Comparison of ENCODE assay signal across 10 mouse cellular contexts in genomic region chr3:52140162-52140561, GRCm38 (mm10). TPM values are rescaled to one million over a fixed set of nuclear protein-coding genes. Genes with fewer than 3 reads are reported as not detected.
DNase-seq lines count a peak whose midpoint lies in the region; ATAC-seq and TF ChIP-seq lines count a peak whose summit lies in the region.
"Had no signal": no experiment of that assay in that cellular context is flagged by ENCODE, and none has a peak within 500 bp of the region (broad histone marks: within the 10 kb centered on the region; RNA-seq: fewer than 3 reads in every experiment).

No protein-coding gene starts in this region.

- no peaks in the 10 kb centered on the region for H3K27me3 ChIP-seq in heart, adult 2 months (ENCODE audit: control insufficient read depth, insufficient read depth, low read length)
- H3K27me3 ChIP-seq: neural tube, embryonic 13.5 days had no signal

- TF ChIP-seq CTCF in heart, adult 2 months (IDR thresholded peaks at IDR 0.05): no peak

- no peak for ATAC-seq in inflammation-experienced regulatory T-cells, adult 6 months

- WGBS in heart, adult 2 months: 27% methylated on average over 16 of the region's 16 CpGs

- TF ChIP-seq POLR2A in heart, adult 2 months (IDR thresholded peaks at IDR 0.05; ENCODE audit: insufficient read depth, low read depth, low read length): no peak

- H3K36me3 ChIP-seq in heart, adult 2 months (ENCODE audit: control insufficient read depth, insufficient read depth, low read length): no peaks in the 10 kb centered on the region
- H3K36me3 ChIP-seq: G1E; neural tube, embryonic 13.5 days had no signal

- no peak overlapping the region for H3K9ac ChIP-seq in heart, adult 2 months (ENCODE audit: low read depth, low read length)
- H3K9ac ChIP-seq: neural tube, embryonic 13.5 days had no signal

- H3K27ac ChIP-seq in heart, adult 2 months: no peak overlapping the region
- H3K27ac ChIP-seq: neural tube, embryonic 13.5 days had no signal

- no peaks in the 10 kb centered on the region for H3K79me2 ChIP-seq in heart, adult 2 months (replicated peaks; ENCODE audit: control insufficient read depth, insufficient read depth, low read length)

- no peaks in the 10 kb centered on the region for H3K4me1 ChIP-seq in heart, adult 2 months (ENCODE audit: control insufficient read depth, insufficient read depth, low read length)
- H3K4me1 ChIP-seq: neural tube, embryonic 13.5 days had no signal

- DNase-seq in heart, adult 2 months: peak; percentile 33 to 53
- DNase-seq in heart, postnatal 25 days (ENCODE audit: low spot score): no peak
- peak; percentile 78 for DNase-seq in adrenal gland, adult 2 months
- DNase-seq in frontal cortex, adult 2 months (ENCODE audit: extremely low spot score in 1 of 2, low spot score in 1 of 2): peak; percentile 61 to 83
- DNase-seq in left cerebral cortex, adult 18-20 months (ENCODE audit: low spot score in 2 of 2): peak; percentile 70 to 79
- peak; percentile 12 for DNase-seq in ovary, postnatal 10 days (ENCODE audit: low spot score)
- DNase-seq in gastrocnemius, postnatal 4 days (ENCODE audit: low spot score in 2 of 2): no peak

- H3K4me3 ChIP-seq in heart, adult 2 months: no peak overlapping the region
- H3K4me3 ChIP-seq: neural tube, embryonic 13.5 days had no signal

- intact Hi-C loops in heart, adult 2 months (cut with DNase I): no loop called here
- intact Hi-C loops in heart, postnatal 25 days (cut with DNase I): no loop called here

- TF ChIP-seq EP300 in heart, adult 2 months (IDR thresholded peaks at IDR 0.05; ENCODE audit: insufficient read depth, low read depth, low read length): no peak

RNA-seq across cellular contexts. Expression of gene Maml3, which starts 35.3 kb away (rescaled TPM):
- 1 to 10 TPM; 2.7 to 2.8 TPM for total RNA-seq in heart, adult 2 months (2021)
- polyA plus RNA-seq in heart, adult 2 months (2012; rRNA removed): 1.9 and 2.0 TPM in 2 replicates
- 1 to 10 TPM; 2.5 to 4.4 TPM for total RNA-seq in heart, postnatal 25 days (2021)
- 1 to 10 TPM; 7.8 TPM for total RNA-seq in adrenal gland, adult 2 months (2021)
- 5.2 and 5.3 TPM in 2 replicates for polyA plus RNA-seq in adrenal gland, adult 2 months (2012; rRNA removed)
- 5.6 and 6.0 TPM in 2 replicates for polyA plus RNA-seq in frontal cortex, adult 2 months (2012; rRNA removed)
- total RNA-seq in left cerebral cortex, adult 18-20 months (2021): 1 to 10 TPM; 7.0 to 9.0 TPM
- 1 to 10 TPM; 6.5 to 7.3 TPM for total RNA-seq in gastrocnemius, postnatal 4 days (2021)
- polyA plus RNA-seq in inflammation-experienced regulatory T-cells, adult 6 months (2017; shearing (Covaris generic)): 1 to 10 TPM in 1 of 3 experiments, under 1 TPM in 1, not detected in 1; 0.68 to 2.2 TPM

Comparison
In these comparisons a context has a peak if more than half of its experiments do, and no peak if none do; other contexts are left out.
1. DNase-seq: peak in heart, adult 2 months (2 of 2), adrenal gland, adult 2 months (single experiment), frontal cortex, adult 2 months (2 of 2), left cerebral cortex, adult 18-20 months (2 of 2) and ovary, postnatal 10 days (single experiment); none in heart, postnatal 25 days (single experiment) and gastrocnemius, postnatal 4 days (0 of 2).